Mouse (Mus musculus) CH12F3 (cell line): ENCODE data around the gene Traf3ip3.

Source experiments
- in situ Hi-C: fragments of 300-500 bp; cut with MboI; formaldehyde crosslinking; loops from 2 replicates; pipeline ENCODE4 v1.14.3; 2020; ENCODE audit warnings: low sequenced_read_pairs

The Traf3ip3 gene

DNA sequence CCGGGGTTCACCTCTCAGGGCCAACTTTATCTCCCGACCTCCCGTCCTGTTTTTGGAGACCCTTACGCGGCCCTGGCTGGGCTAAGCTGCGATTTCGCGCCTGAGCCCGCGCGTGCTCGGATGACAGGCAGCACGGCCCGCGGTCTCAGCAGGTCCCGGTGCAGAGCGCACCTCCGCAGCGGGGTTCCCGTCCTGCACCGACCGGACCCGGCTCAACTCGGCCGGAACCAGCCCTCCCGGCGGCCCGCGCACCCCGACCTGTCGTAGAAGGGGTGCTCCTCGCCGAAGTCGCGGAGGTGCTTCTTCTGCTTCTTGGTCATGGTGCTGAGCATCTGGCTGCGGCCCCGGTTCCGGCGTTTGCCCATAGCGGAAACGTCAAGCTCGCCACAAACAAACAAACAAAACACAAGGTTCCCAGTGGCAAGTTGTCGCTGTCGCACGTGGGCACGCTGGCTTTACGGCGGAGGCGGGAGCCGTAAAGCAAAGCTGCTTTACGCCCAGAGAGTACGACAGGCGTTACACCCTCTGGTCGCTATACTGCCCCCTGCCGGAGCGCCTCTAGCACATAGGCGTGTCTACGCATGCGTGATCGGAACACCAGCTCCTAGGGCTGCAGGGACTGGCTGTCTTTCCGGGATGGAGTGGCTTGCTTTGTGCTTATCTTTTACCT is 71.6 kb downstream of the Traf3ip3 start, which contains the start of gene Diexf:
Gene Diexf (minus strand): TSS at position 487 of the 670 bp plus-strand sequence.
- in situ Hi-C loops: no loop called here

DNA sequence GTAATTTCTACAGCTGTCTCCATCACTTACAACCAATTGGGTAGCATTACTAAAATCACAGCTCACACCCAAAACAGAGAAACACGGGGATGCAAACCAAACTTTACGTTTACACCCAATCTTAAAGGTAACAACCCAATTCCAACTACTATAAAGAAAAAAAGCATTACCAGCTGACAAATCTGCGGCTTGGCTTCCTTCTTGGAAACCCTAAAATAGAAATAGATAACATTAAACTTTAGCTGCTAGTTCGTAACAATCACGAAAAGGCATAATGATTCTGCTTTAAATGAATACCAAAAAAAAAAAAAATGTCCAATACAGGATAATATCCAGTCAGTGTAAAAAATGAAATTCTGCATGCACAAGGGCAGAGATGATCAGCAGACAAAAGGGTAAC is 72.2 kb downstream of the Traf3ip3 start:
- in situ Hi-C loops: no loop called here

- in situ Hi-C loops: no loop called here
These were observed 73.4 kb downstream of the Traf3ip3 start for GRCm38 (mm10) chr1:193128055-193128454.

DNA sequence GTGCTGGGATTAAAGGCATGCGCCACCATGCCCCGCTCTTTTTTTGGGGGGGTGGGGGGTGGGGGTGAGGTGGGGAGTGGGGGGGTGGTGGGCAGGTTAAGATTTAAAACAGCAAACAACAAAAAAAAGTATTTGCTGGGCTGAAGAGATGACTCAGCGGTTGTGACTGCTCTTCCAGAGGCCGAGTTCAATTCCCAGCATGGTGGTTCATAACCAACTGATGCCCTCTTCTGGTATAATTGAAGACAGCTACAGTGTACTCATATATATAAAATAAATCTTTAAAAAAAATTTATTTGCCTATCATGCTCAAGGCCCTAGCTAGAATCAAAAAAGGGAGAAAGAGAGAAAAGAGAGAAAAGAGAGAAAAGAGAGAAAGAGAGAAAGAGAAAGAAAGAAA is 75.7 kb downstream of the Traf3ip3 start:
- in situ Hi-C loops: no loop called here
